Mouse (Mus musculus) T-cell, adult 2 months (primary cell): ENCODE results near the gene Chrne.
A peak's percentile ranks its signal among the peaks of the same experiment; 100 is the strongest.

Experiments
- DNase-seq: peaks from one replicate; pipeline ENCODE4 v3.0.0; 2022; ENCODE audit warnings: low spot score

Gene Chrne

DNA sequence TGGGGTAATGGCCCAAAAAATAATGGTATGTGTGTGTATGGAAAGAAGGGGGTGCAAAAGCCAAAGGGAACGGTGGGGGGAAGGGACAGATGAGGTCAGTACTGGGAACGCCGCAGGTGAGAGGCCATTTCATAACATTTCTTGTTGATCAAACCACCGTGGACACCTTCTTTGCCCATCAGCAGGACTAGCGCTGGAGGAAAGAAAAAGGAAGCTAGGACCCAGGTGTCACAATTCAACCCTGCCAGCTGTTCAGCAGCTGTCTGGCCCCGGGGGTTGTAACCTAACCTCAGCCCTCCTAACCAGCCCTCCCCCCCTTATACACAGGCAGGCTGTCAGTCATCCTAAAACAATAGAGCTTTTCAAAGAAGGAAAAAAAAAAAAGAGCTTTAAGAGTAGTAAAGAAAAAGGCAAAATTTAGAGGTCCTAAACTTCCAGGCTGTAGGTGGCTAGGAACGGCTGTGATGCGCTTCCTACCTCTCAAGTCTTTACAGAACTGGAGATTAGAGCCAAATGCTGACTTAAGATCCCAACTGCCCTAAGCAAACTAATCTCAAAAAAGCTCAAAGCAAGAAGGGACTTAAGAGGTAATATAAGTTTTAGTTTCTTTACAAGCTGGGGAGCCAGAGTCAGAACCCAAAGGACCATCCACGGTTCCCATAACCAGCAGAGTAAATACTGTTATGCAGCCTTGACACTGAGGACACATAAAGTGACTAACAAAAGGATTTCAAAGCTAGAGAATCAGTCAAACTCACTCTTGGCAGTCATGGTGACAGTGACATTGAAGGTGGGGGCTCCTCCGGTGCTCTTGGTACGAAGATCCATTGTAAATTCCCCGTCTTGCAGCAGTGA, 33.2 kb upstream of the Chrne start:
- no peak for DNase-seq

DNA sequence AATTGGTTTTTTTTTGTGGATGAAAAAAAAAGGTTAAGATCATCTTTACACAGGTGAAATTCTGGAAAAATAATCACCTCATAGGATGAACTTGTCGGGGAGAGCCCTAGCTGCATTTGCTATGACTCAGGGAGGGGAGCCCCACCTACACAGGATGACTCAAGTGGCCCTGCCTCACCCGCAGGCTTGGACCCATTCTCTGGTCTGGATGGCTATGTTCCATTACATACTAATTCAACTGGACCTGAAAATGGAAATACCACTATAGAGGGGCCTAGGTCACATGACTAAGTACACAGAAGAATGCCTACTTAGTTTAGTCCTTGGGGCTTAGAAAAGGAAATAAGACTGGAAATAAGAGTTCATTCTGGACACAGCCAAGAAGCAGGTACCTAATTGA, 32.4 kb upstream of the Chrne start:
- DNase-seq, result no peak

DNA sequence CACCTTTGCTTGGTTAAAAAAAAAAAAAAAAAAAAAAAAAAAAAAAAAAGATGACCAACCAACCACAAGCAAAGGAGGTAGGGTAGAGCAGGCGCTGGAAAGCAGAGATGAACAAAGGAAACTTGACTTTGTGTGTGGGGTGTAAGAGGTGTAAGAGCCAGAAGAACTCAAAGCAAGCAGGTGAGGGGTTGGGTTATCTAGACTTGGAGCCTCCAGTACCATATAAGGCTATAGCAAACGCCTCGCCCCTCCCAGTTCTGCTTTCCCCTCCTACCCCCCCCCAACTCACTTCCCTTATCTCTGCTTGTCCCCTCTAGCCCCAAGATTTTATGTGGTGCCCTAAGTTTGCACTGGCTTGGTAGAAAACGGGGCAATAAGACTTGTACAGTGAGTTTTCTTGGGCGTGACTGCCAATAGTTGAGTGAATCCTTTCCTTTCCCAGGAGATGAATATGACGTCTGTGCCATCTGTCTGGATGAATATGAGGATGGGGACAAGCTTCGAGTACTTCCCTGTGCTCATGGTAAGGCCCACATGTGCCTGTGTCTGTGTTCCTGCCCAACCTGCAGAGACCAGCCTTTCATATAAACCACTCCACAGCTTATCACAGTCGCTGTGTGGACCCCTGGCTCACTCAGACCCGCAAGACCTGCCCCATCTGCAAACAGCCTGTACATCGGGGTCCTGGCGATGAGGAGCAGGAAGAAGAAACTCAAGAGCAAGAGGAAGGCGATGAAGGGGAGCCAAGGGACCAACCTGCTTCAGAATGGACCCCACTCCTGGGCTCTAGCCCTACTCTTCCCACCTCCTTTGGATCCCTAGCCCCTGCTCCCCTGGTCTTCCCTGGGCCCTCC, 31.5 kb upstream of the Chrne start:
- DNase-seq, result peak; percentile 70

DNA sequence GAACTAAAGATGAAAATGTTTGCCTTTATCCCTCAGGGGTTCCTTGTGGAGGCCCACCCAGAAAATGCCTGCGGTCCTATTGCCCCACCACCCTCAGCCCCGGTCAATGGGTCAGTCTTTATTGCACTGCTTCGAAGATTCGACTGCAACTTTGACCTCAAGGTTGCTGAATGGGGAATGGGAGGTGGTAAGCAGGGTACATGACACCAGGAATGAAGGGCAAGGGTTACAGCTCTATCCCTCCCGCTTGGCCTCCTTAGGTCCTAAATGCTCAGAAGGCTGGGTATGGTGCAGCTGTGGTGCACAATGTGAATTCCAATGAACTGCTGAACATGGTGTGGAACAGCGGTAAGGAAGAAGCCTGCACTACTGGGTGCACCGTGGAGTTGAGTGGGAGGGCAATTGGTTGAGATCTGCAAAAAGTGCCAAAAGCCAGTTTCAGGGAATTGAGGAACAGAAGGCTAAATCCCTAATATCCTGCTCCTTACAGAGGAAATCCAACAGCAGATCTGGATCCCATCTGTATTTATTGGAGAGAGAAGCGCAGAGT, 30.2 kb upstream of the Chrne start:
- DNase-seq, result no peak

DNA sequence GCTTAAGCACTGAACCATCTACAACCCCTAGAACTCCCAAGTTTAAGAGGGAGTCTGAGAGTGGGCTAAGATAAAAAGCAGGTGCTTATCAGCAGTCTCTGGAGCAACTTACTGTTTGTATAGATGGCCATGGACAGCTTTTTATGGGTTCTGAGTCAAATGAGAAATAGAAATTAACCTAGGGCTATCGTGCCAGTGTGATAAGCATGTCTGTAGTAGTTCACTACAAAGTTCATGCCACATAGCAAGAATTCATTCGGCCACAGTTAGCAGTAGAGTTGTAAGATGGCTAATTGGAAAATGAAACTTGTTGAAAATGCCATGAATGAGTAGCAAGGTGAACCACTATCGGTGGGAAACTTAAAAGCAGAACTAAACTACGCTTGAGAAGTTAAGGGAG, 29.5 kb upstream of the Chrne start:
- DNase-seq, result no peak

DNA sequence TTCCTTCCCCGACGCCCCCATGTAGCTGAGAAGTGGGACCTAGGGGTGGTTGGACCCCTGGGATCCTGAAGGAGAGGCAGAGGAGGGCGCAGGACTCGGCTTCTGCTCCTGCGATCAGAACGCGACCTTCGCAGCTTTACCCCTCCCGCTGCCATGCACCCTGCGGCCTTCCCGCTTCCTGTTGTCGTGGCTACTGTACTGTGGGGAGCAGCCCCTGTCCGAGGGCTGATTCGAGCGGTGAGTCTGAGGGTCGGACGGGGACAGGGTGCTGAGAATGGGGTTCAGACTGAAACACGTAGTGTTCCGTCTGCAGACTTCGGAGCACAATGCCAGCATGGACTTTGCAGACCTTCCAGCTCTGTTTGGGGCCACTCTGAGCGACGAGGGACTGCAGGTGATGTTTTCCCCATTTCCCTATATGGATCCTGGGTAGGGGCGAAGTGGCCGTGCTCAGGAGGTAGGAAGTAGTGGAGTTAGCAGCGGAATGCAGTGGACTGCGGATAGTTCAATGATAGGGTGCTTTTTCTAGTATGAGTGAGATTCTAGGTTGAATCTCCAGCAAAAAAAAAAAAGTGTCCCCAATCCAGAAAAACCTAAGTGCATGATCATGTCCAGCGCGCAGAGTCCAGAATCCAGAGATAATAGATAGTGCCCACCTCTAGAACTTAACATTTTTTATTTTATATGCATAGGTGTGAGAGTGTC, 28.9 kb upstream of the Chrne start:
- DNase-seq, result no peak

DNA sequence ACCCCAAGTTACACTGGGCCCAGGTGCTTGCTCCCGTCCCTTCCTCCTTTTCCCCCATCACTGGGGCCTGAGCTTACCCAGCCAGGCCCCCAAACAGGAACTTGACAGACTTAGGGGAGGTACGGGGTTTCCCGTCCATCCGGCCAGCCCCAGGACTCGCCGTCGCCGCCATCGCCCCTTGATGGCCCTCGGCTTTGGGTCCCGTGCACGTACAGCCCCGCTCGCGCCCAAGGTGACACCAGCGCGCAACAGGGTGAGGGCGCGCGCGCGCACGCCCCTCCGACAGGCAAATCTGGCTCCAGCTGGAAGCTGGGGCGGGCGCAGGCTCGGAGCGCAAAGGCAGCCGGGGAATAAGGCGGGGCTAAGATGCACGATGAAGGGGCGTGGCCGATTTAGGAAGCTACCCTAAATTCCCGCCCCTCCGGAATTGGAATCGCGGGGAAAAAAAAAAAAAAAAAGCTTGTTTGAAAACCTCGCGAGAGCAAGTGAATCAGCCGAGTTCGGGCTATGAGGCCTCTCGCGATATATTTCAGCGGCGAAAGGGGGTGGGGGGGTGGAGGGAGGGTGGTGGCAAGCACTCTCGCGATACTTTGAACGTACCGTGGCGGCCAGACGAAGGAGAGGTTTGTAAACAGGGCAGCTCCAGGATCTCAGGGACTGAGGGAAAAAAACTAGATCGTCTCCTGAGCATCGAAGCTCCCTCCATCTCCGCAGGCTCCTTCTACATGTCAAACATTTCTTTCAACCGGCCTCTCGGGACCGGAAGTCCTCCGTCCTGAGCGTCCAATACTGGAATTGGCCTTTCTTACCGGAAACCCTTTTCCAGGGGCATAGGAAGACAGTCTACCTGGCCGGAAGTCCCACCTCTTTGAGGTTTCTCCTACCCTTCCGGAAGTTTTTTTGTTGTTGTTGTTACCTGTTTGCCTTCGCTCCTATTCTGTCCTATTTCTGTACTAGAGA, 28.0 kb upstream of the Chrne start, which contains the start of the genes Rnf167 and Slc25a11:
TSS of gene Rnf167 (plus strand) at position 545 of the 960 bp plus-strand sequence.
TSS of gene Slc25a11 (minus strand) at position 789 of the 960 bp plus-strand sequence.
- DNase-seq, result peak; percentile 96

DNA sequence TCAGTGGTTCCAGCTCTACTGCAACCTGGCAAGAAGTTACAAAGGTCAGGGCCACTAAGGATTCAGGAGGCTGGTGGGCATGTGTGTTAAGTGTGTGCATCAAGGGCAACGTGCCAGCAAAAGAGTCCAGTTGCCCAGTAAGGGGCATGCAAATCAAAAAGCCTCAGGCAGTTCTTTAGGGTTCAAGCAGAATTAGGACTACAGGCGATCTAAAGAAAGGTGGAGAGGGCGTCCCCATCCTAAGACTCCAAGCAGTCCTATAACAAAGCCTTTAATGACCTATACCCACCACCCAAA, 27.2 kb upstream of the Chrne start:
- DNase-seq, result no peak

DNA sequence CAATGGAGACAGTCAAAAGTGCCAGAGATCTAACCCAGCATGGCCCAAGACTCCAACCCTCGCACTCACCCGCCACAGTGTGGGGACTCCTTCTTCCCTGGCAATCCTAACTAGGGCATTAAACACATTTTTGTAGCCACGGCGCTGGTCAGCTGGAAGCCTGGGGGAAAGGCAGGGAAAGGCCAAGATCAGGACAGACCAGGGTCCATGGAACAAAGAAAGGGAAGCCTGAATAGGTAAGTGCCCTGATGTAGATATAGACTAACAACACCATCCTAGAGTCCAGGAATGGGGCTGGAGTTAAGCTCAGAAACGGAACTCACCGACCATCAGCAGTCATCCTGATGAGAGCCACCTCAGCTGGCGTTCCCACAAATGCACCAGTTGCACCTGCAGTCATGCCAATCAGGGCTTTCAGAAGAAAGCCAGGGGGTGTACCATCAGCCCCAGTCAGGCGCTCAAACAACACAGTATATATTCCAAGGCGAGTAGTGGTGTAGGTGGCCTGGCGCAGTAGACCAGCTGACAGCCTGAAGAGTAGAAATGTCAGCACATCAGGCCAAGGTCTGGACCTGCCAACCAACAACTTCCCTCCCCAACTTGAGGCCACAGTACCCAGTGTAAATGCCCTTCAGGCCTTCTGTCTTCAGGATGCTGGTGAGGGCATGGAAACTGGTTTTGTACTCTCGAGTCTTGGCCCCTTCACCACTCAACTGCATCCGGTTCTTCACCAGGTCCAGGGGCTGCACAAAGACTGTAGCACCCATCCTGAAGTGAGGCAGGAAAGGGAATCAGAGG, 26.6 kb upstream of the Chrne start:
- no peak for DNase-seq

DNA sequence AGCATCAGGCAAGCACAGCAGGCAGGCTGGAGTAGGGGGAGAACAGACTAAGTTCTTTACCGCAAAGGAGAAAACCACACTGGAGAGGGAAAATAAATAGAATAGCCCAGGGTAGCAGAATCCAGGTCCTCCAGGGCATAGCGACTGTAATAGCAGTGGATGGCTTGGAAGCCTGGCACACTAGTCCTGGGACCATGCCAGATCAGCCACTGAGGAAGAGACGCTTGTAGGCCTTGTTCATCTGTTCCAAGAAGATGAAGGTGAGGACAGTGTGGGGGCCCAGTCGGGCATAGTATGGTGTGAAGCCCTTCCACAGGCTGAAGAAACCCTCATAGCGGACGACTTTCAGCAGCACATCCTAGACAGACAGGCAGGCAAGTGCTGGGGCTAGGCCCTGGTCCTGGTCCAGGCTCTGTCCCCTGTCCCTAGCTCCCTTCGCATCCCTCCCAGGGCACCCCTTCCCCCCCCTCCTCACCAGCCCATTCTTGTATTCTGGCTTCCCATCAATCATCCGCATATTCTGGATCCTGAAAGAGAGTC, 25.6 kb upstream of the Chrne start:
- no peak for DNase-seq

DNA sequence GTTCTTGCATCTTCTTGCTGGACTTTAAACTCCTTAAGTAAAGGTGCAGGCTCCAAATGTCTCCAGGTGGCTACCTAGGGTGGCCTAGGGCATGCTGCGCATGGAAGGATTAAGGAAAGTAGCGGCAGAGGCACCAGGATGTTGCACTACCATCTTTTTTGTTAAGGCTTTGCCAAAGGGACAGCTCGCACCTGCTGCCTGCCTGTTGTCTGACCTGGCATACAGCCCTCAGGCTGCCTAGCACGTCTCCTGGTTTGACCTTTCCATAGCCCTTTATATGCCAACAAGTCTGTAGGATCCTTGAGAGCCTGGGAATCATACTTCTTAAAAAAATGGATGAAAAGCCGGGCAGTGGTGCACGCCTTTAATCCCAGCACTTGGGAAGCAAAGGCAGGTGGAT, 24.0 kb upstream of the Chrne start:
- DNase-seq, result no peak

DNA sequence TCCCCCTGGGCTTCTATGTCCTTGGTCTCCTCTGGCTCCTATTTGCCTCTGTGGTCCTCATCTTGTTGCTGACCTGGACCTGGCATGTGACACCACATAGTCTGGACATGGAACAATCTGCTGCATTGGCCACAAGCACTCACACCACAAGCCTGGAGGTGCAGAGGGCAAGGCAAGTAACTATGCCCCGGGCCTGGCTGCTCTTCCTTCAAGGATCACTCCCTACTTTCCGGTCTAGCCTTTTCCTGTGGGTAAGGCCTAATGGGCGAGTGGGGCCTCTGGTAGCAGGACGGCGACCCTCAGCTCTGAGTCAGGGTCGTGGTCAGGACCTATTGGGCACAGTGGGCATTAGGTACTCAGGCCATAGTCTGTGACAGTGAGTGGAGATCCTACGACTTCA, 22.2 kb upstream of the Chrne start:
- DNase-seq, result no peak

DNA sequence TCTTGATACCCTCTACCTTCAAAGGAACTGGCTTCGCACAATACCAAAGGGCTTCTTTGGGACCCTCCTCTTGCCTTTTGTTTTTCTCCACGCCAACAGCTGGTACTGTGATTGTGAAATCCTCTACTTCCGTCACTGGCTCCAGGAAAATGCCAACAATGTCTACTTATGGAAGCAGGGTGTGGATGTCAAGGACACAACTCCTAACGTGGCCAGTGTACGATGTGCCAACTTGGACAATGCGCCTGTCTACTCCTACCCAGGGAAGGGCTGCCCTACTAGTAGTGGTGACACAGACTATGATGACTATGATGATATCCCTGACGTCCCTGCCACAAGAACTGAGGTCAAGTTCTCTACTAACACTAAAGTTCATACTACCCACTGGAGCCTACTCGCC, 21.0 kb upstream of the Chrne start:
- DNase-seq, result no peak

DNA sequence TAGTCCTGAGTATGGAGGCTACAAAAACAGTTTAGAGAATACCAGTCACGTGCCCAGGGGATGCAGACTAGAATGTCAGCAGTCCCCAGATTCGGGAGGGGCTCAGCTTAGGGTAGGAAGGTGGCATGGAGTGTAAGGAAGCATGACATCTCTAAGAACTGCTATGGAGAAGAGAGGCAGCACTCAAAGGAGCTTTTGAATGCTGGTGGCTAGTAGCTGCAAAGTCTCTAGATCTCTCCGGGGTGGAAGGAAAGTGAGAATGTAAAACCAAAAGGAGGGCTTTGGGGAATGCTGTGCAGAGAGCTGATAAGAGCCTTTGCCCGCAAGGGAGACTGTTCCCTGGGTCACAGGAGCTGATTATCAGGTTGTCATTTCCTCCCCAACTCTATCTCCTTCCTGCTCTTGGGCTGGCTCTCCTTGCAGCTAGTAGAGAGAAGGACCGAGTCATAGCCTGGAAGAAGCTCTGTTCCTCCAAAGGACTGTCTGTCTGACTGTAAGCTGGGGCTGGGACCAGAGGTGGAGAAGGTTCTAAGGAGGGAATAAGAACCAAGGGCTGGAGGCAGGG, 19.8 kb upstream of the Chrne start, which contains the start of gene Gp1ba:
TSS of gene Gp1ba (plus strand) at position 409 of the 565 bp plus-strand sequence.
- no peak for DNase-seq

DNA sequence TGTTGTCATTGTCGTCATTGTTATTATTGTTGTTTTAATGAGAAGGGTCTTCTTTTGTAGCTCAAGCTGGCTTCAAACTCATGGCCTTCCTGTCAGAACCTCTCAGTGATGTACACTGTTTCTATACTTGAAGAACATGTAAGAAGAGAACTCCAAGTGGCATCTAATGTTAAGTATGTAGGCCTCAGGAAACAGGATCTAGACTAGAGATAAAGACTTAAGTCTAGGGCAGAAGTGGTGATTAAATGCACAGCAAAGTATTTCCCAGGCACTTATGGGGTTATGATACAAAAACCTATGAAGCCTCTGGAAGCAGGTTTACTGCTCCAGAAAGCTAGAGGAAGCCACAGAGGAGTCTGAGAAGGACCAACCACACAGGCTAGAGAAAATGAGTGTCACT, 19.3 kb upstream of the Chrne start:
- DNase-seq, result no peak

DNA sequence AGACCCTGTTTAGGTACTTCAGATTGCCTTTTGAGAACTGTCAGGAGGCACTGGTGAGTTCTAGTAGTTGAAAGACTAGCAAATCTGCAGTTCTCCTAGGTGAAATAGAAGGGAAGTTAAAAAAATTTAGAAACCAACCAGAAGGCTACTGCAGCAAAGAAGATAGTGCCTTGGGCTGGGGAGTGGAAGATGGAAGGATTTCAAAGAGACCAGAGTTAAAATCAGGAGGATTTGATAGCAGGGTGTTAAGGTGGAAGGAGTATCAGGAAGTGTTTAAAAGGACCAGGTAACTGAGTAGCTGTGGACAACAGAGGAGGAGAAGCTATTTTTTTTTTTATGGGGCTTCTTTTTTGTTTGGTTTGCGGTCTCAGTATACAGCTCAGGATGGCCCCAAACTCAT, 18.7 kb upstream of the Chrne start:
- DNase-seq, result no peak

DNA sequence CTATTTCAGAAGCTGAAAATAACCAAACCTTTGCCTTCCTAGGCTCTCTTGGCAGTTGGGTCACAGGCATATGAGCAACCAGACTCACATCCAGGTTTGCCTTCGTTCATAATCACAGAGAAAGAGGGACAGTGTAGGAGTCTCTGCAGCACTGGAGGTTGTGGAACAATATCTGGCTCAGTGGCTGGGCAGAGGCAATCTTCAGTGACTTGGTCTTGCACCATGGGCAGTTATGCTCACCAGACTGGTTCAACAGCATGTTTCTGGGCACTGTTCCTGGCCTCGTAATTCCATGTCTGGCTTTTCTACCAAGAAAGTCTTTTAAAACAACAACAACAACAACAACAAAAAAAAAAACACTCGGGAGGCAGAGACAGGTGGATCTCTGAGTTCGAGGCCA, 16.6 kb upstream of the Chrne start:
- DNase-seq, result no peak

DNA sequence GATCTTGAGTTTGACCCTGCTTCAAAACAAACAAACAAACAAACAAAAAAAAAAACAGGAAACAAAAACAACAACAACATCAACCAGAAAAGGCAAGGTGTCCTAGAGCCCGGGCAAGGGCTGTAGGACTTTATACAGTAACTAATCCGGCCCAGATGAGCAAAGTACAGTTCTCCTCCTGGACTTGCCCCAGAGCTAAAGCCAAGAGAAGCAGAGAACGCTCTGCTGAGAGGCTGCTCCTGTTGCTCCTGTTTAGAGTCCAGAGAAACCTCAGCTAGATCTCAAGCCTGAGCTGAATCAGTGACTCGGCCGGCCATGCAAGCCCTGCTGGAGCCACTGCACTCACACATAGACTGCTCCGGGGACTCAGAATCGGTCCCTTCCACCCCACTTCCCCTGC, 11.1 kb upstream of the Chrne start:
- no peak for DNase-seq

DNA sequence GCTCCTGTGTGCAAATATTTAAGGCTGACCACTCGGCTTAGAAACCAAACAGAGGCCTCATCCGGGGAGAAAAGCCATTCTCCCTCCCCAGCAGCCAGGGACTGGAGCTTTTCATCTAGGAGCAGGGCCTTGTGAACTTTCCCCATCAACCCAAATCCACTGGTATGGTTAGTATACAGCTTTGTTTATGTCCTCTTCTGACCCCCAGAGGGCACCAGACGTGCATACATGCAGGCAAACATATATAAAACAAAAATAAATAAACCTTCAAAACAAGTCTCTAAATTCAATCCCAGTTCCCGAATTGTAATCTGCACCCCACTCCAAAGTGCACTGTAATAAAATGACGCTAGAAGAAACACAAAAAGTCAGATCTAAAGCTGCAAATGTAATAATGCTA, 10.5 kb upstream of the Chrne start:
- peak; percentile 38 for DNase-seq

DNA sequence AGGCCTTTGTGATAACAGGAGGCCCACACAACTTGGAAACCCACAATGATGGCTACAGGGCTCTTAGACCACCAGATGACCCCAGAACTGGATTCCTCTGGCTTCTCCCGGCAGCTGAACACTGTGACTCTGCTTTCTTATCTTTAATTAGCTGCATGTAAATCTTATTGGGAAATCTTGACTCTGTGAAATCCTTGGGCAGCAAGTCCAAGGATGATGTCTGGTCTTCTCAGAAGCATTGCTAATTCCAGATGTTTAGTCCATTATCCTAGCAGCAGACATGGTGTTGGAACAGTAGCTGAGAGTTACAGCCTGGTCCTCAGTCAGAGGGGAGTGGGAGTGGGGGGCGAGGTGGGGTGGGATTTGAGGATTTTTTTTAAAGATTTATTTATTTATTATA, 9.4 kb upstream of the Chrne start:
- DNase-seq, result no peak
